Comparison of ENCODE assay signal across 16 mouse cellular contexts in genomic region chr15:97878696-97879328, GRCm38 (mm10). TPM values are rescaled to one million over a fixed set of nuclear protein-coding genes. Genes with fewer than 3 reads are reported as not detected.
DNase-seq lines count a peak whose midpoint lies in the region; ATAC-seq lines count a peak whose summit lies in the region.
"Had no signal": no experiment of that assay in that cellular context is flagged by ENCODE, and none has a peak within 500 bp of the region (broad histone marks: within the 10 kb centered on the region; RNA-seq: fewer than 3 reads in every experiment).

No protein-coding gene starts in this region.

- H3K4me1 ChIP-seq in forebrain, embryonic 10.5 days = no peaks in the 10 kb centered on the region

- H3K4me3 ChIP-seq in forebrain, embryonic 10.5 days = no peak overlapping the region
- H3K4me3 ChIP-seq: layer of hippocampus, adult 2 months; megakaryocyte, embryonic 14.5 days had no signal

- peak; percentile 10 for DNase-seq in gastrocnemius, adult 18-20 months (ENCODE audit: low spot score)
- no peak for DNase-seq in gastrocnemius, postnatal 14 days
- DNase-seq in lung, postnatal 36 days = peak; percentile 17
- DNase-seq in lung, postnatal 4 days = no peak
- DNase-seq in heart, postnatal 10 days = peak; percentile 45 to 61
- DNase-seq in layer of hippocampus, adult 9-11 months = no peak
- no peak for DNase-seq in forebrain, embryonic 10.5 days (ENCODE audit: extremely low spot score, low spot score)
- DNase-seq: gastrocnemius, postnatal 25 days; lung, adult 18-20 months; spleen, adult 18-20 months; thymus, postnatal 25 days had no signal

- no peak for ATAC-seq in inflammation-experienced regulatory T-cells, adult 6 months
- ATAC-seq: forebrain, embryonic 14.5 days had no signal

- H3K9me3 ChIP-seq in forebrain, embryonic 10.5 days = no peaks in the 10 kb centered on the region
- H3K9me3 ChIP-seq: megakaryocyte, embryonic 14.5 days had no signal

- 76% methylated on average over 7 of the region's 7 CpGs for WGBS in forebrain, embryonic 10.5 days

- intact Hi-C loops in gastrocnemius, postnatal 14 days (cut with DNase I; ENCODE audit: low total_unique reads) = no loop called here
- intact Hi-C loops in heart, postnatal 10 days (cut with DNase I) = no loop called here

- H3K36me3 ChIP-seq in forebrain, embryonic 10.5 days (replicated peaks) = no peaks in the 10 kb centered on the region

- H3K27me3 ChIP-seq in forebrain, embryonic 10.5 days (ENCODE audit: poor library complexity, severe bottlenecking) = no peaks in the 10 kb centered on the region

- H3K27ac ChIP-seq in forebrain, embryonic 10.5 days = no peak overlapping the region
- H3K27ac ChIP-seq: hindbrain, embryonic 14.5 days; layer of hippocampus, adult 2 months had no signal

RNA-seq across cellular contexts. Expression of gene Vdr, which starts 31.6 kb away (rescaled TPM):
- under 1 TPM; 0.09 TPM for total RNA-seq in gastrocnemius, adult 18-20 months (2021)
- under 1 TPM; 0.12 to 0.49 TPM for total RNA-seq in gastrocnemius, postnatal 14 days (2021)
- total RNA-seq in heart, postnatal 10 days (2021) = 1 to 10 TPM; 1.6 to 2.3 TPM
- polyA plus RNA-seq in inflammation-experienced regulatory T-cells, adult 6 months (2017; shearing (Covaris generic)) = 1 to 10 TPM in 2 of 3 experiments, under 1 TPM in 1; 0.16 to 2.8 (median 2.1) TPM
- 0.49 and 0.67 TPM in 2 replicates for polyA plus RNA-seq in forebrain, embryonic 10.5 days (2016; fragmentation: Nextera tagmentation; extraction: Ambion mirVana)

RNA-seq across cellular contexts. Expression of gene Hdac7, which starts 34.5 kb away (rescaled TPM):
- 10 to 100 TPM in 1 of 2 experiments, 1 to 10 TPM in 1; 6.2 to 10.3 TPM for total RNA-seq in gastrocnemius, adult 18-20 months (2021)
- 10 to 100 TPM; 18.2 to 23.3 TPM for total RNA-seq in gastrocnemius, postnatal 14 days (2021)
- total RNA-seq in heart, postnatal 10 days (2021) = 10 to 100 TPM; 57.9 to 59.4 TPM
- 10 to 100 TPM; 47.2 to 80.6 (median 77.9) TPM for polyA plus RNA-seq in inflammation-experienced regulatory T-cells, adult 6 months (2017; shearing (Covaris generic))
- polyA plus RNA-seq in forebrain, embryonic 10.5 days (2016; fragmentation: Nextera tagmentation; extraction: Ambion mirVana) = 21.6 and 25.3 TPM in 2 replicates

Comparison
In these comparisons a context has a peak if more than half of its experiments do, and no peak if none do; other contexts are left out.
1. DNase-seq: peak in gastrocnemius, adult 18-20 months (single experiment), lung, postnatal 36 days (single experiment) and heart, postnatal 10 days (2 of 2); none in gastrocnemius, postnatal 14 days (single experiment), lung, postnatal 4 days (0 of 2), layer of hippocampus, adult 9-11 months (single experiment) and forebrain, embryonic 10.5 days (single experiment).